Mouse (Mus musculus) liver, postnatal 0 days (tissue): ENCODE data around the gene Jakmip3.

Experiments used
- CTCF ChIP-seq: sonication (generic); IDR thresholded peaks from 2 replicates; pipeline ENCODE4 v1.5.1; 2016; ENCODE audit warnings: antibody characterized with exemption, low read depth
- EP300 ChIP-seq: IDR thresholded peaks from 2 replicates; pipeline ENCODE4 v1.6.1; 2016; ENCODE audit warnings: antibody characterized with exemption, low read depth, mild to moderate bottlenecking

DNA sequence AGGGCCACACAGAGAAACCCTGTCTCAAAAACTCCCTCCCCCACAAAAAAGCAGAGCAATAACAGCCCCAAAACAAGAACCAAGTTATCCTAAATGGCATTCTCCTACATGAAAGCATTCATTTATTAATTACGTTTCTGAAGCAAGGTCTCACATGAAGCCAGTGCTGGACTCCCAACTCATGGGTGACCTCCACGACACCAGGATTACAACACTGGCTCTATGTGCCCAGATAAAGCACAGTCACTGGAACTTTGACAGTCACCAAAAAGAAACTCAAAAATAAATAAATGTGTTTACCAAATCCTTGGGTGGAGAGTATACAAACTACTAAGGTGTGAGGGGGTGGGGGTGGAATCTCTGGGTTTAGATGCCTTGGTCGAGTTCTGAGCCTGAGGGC, 26.9 kb upstream of the Jakmip3 start:
- TF ChIP-seq CTCF = no peak
- no peak for TF ChIP-seq EP300
